Mouse (Mus musculus): ENCODE data around the gene Zbtb38. TPM values are rescaled to one million over a fixed set of nuclear protein-coding genes. Genes with fewer than 3 reads are reported as not detected.
A peak's percentile ranks its signal among the peaks of the same experiment; 100 is the strongest.

The Zbtb38 gene
- total and polyA plus RNA-seq, 3 experiments = 9.0 to 43.5 (median 42.3) TPM

- no peaks in the 10 kb centered on the region for H3K27me3 ChIP-seq (ENCODE audit: control insufficient read depth, insufficient read depth, low read length)
- DNase-seq = peak in 1 of 2 experiments; percentile 56
- H3K79me2 ChIP-seq (replicated peaks; ENCODE audit: control insufficient read depth, insufficient read depth, low read length) = no peaks in the 10 kb centered on the region
- peaks cover 7% of the 10 kb centered on the region for H3K4me1 ChIP-seq (ENCODE audit: control insufficient read depth, insufficient read depth, low read length)
- peak overlapping the region; percentile 50 for H3K9ac ChIP-seq (ENCODE audit: low read depth, low read length)
- intact Hi-C loops (cut with DNase I) = loop anchor here (1.0 kb wide), 1 partner anchor 31 kb away; no protein-coding TSS in a partner anchor
- H3K4me3 ChIP-seq = peak overlapping the region; percentile 33
- TF ChIP-seq EP300 (IDR thresholded peaks at IDR 0.05; ENCODE audit: insufficient read depth, low read depth, low read length) = no peak
- no peak for TF ChIP-seq POLR2A (IDR thresholded peaks at IDR 0.05; ENCODE audit: insufficient read depth, low read depth, low read length)
- TF ChIP-seq CTCF (IDR thresholded peaks at IDR 0.05) = no peak
- H3K27ac ChIP-seq = peak overlapping the region; percentile 87
- H3K36me3 ChIP-seq (ENCODE audit: control insufficient read depth, insufficient read depth, low read length) = no peaks in the 10 kb centered on the region
- 68% methylated on average over 15 of the region's 15 CpGs for WGBS
Observed at GRCm38 (mm10) chr9:96751821-96752602, 619 bp downstream of the Zbtb38 start.

- Histone ChIP-seq H3K27me3 (ENCODE audit: control insufficient read depth, insufficient read depth, low read length) (no peaks in the 10 kb centered on the region), H3K79me2 (replicated peaks; ENCODE audit: control insufficient read depth, insufficient read depth, low read length) (no peaks in the 10 kb centered on the region), H3K36me3 (ENCODE audit: control insufficient read depth, insufficient read depth, low read length) (no peaks in the 10 kb centered on the region), H3K27ac (no peak overlapping the region), H3K9ac (ENCODE audit: low read depth, low read length) (no peak overlapping the region), H3K4me1 (ENCODE audit: control insufficient read depth, insufficient read depth, low read length) (peaks cover 7% of the 10 kb centered on the region), H3K4me3 (no peak overlapping the region)
- 97% methylated on average over 11 of the region's 11 CpGs for WGBS
- DNase-seq = no peak
- intact Hi-C loops (cut with DNase I) = loop anchor here (1.0 kb wide), 1 partner anchor 29 kb away; no protein-coding TSS in a partner anchor
- TF ChIP-seq POLR2A (IDR thresholded peaks at IDR 0.05; ENCODE audit: insufficient read depth, low read depth, low read length) (no peak), EP300 (IDR thresholded peaks at IDR 0.05; ENCODE audit: insufficient read depth, low read depth, low read length) (no peak), CTCF (IDR thresholded peaks at IDR 0.05) (no peak)
Observed at GRCm38 (mm10) chr9:96750636-96751035, 2.0 kb downstream of the Zbtb38 start.

- Histone ChIP-seq H3K27ac (no peak overlapping the region), H3K9ac (ENCODE audit: low read depth, low read length) (no peak overlapping the region), H3K27me3 (ENCODE audit: control insufficient read depth, insufficient read depth, low read length) (no peaks in the 10 kb centered on the region), H3K4me3 (no peak overlapping the region), H3K36me3 (ENCODE audit: control insufficient read depth, insufficient read depth, low read length) (no peaks in the 10 kb centered on the region), H3K79me2 (replicated peaks; ENCODE audit: control insufficient read depth, insufficient read depth, low read length) (no peaks in the 10 kb centered on the region), H3K4me1 (ENCODE audit: control insufficient read depth, insufficient read depth, low read length) (no peaks in the 10 kb centered on the region)
- no peak for DNase-seq
- WGBS = 96% methylated on average over 9 of the region's 9 CpGs
- intact Hi-C loops (cut with DNase I) = no loop called here
- TF ChIP-seq EP300 (IDR thresholded peaks at IDR 0.05; ENCODE audit: insufficient read depth, low read depth, low read length) = no peak
- TF ChIP-seq POLR2A (IDR thresholded peaks at IDR 0.05; ENCODE audit: insufficient read depth, low read depth, low read length) = no peak
- TF ChIP-seq CTCF (IDR thresholded peaks at IDR 0.05) = no peak
Observed at GRCm38 (mm10) chr9:96746527-96746926, 6.1 kb downstream of the Zbtb38 start.

GRCm38 (mm10) chr9:96744909-96745308, 7.7 kb downstream of the Zbtb38 start:
- no peak for TF ChIP-seq EP300 (IDR thresholded peaks at IDR 0.05; ENCODE audit: insufficient read depth, low read depth, low read length)
- no peak for TF ChIP-seq CTCF (IDR thresholded peaks at IDR 0.05)
- TF ChIP-seq POLR2A (IDR thresholded peaks at IDR 0.05; ENCODE audit: insufficient read depth, low read depth, low read length) = no peak
- 51% methylated on average over 2 of the region's 2 CpGs for WGBS

GRCm38 (mm10) chr9:96741365-96742085, 11.1 kb downstream of the Zbtb38 start:
- no peak overlapping the region for H3K9ac ChIP-seq (ENCODE audit: low read depth, low read length)

More at GRCm38 (mm10) chr9:96744909-96745308, 7.7 kb downstream of the Zbtb38 start:
- intact Hi-C loops (cut with DNase I) = no loop called here
- no peaks in the 10 kb centered on the region for H3K79me2 ChIP-seq (replicated peaks; ENCODE audit: control insufficient read depth, insufficient read depth, low read length)
- peaks cover 3% of the 10 kb centered on the region for H3K4me1 ChIP-seq (ENCODE audit: control insufficient read depth, insufficient read depth, low read length)
- H3K4me3 ChIP-seq = no peak overlapping the region
- no peak overlapping the region for H3K9ac ChIP-seq (ENCODE audit: low read depth, low read length)
- DNase-seq = no peak
- no peaks in the 10 kb centered on the region for H3K27me3 ChIP-seq (ENCODE audit: control insufficient read depth, insufficient read depth, low read length)
- H3K27ac ChIP-seq = no peak overlapping the region
- H3K36me3 ChIP-seq (ENCODE audit: control insufficient read depth, insufficient read depth, low read length) = no peaks in the 10 kb centered on the region

More at GRCm38 (mm10) chr9:96741365-96742085, 11.1 kb downstream of the Zbtb38 start:
- H3K36me3 ChIP-seq (ENCODE audit: control insufficient read depth, insufficient read depth, low read length) = no peaks in the 10 kb centered on the region; the same call in 1 of the 2 replicates
- H3K4me3 ChIP-seq = no peak overlapping the region
- H3K79me2 ChIP-seq (replicated peaks; ENCODE audit: control insufficient read depth, insufficient read depth, low read length) = no peaks in the 10 kb centered on the region
- peak overlapping the region; percentile 96 for H3K27ac ChIP-seq
- peaks cover 8% of the 10 kb centered on the region for H3K4me1 ChIP-seq (ENCODE audit: control insufficient read depth, insufficient read depth, low read length)
- no peaks in the 10 kb centered on the region for H3K27me3 ChIP-seq (ENCODE audit: control insufficient read depth, insufficient read depth, low read length)
- intact Hi-C loops (cut with DNase I) = no loop called here
- 81% methylated on average over 17 of the region's 17 CpGs for WGBS
- TF ChIP-seq CTCF (IDR thresholded peaks at IDR 0.05) (no peak), POLR2A (IDR thresholded peaks at IDR 0.05; ENCODE audit: insufficient read depth, low read depth, low read length) (no peak), EP300 (IDR thresholded peaks at IDR 0.05; ENCODE audit: insufficient read depth, low read depth, low read length) (no peak)
- no peak for DNase-seq

Data from heart, adult 2 months (tissue).